Mouse (Mus musculus) olfactory bulb, adult 2 months (tissue): Measurements from ENCODE around the gene Nop2. TPM values are rescaled to one million over a fixed set of nuclear protein-coding genes. Genes with fewer than 3 reads are reported as not detected.
A peak's percentile ranks its signal among the peaks of the same experiment; 100 is the strongest.
"Not testable (repeated sequence)": the region's sequence is repeated elsewhere in the genome, so short reads cannot be mapped to it uniquely, and the experiment has no call there.

Experiments used
- H3K27ac ChIP-seq: fragments of 200-500 bp; 2 replicates; pipeline ENCODE4 v1.5.1; 2012; ENCODE audit warnings: low read depth, low read length; ENCODE audit not compliant: insufficient read depth
- H3K4me1 ChIP-seq: fragments of 200-500 bp; 2 replicates; pipeline ENCODE4 v1.6.1; 2012; ENCODE audit warnings: low read length; ENCODE audit not compliant: control insufficient read depth, insufficient read depth
- H3K4me3 ChIP-seq: fragments of 200-500 bp; 2 replicates; pipeline ENCODE4 v1.5.1; 2012; ENCODE audit warnings: mild to moderate bottlenecking, low read depth, low read length, moderate library complexity; ENCODE audit not compliant: insufficient read depth
- CTCF ChIP-seq: fragments of 200-500 bp; IDR thresholded peaks from 2 replicates; pipeline ENCODE4 v1.5.1; 2012; ENCODE audit warnings: low read depth, mild to moderate bottlenecking, low read length, moderate library complexity; ENCODE audit not compliant: insufficient read depth
- POLR2A ChIP-seq: fragments of 200-500 bp; IDR thresholded peaks from 2 replicates; pipeline ENCODE4 v1.6.1; 2012; ENCODE audit warnings: mild to moderate bottlenecking, low read depth, low read length, moderate library complexity; ENCODE audit not compliant: insufficient read depth
- WGBS: fragments of 180-500 bp; shearing (Covaris S2); methylation state at CpG from one replicate; pipeline ENCODE4 v1.1.7; 2018; 5-methylcytosine and 5-hydroxymethylcytosine counted together
- polyA plus RNA-seq: library from polyadenylated mRNA; stranded (reverse); fragments of >200 nt; gene quantifications from 2 replicates; pipeline ENCODE4 v1.2.4, GENCODE M21; 2012; ENCODE audit warnings: low replicate concordance; ENCODE audit not compliant: missing spikeins, insufficient read depth, insufficient read length

The Nop2 gene
- polyA plus RNA-seq, 1 experiment, result not detected

DNA sequence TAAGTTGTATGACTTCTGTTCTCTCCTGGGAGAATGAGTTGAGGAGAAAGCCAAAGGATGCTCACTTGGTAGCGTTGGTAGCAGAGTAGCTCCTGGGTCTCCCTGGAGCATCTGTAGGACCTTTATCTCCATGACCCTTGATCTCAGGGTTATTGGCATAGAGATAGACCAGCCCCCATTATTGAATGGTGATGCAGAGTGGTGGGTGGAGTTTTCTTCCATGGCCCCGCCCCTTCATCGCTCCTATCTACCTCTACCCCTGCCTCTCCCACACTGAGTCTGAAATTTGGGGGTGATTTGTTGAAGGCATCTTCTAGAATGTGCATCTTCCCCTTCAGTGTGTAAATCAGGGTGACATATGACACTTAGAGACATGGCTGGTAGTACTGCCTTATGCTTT is 24.8 kb downstream of the Nop2 start:
- WGBS, result 77% methylated on average over 3 of the region's 3 CpGs
- TF ChIP-seq POLR2A (no peak), CTCF (no peak)
- Histone ChIP-seq H3K27ac (no peak overlapping the region), H3K4me1 (peaks cover 32% of the 10 kb centered on the region), H3K4me3 (no peak overlapping the region)

DNA sequence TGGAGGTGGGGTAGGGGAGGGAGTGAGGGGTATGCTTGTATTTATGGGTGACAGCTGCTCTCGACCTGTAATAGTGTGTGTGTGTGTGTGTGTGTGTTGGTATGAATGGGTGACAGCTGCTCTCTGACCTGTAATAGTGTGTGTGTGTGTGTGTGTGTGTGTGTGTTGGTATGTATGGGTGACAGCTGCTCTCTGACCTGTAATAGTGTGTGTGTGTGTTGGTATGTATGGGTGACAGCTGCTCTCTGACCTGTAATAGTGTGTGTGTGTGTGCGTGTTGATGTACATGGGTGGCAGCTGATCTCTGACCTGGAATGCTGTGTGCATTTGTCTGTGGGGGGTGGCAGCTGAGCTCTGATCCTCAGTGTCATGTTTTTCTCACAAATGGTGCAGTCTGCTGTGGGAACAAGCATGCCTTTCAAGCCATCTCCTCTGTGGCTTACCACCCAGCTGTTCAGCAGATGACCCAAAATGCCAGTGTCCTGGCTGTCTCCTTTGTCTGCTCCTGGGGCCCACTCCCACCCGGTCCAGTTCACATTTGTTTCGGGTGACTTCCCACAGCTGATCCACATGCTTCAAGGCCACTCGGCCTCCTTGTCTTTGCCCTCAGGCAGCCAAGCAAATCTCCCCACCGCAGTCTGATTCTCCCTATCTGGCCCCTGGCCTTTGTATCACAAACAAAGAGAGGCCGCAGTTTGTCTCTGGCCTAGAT is 25.4 kb downstream of the Nop2 start:
- peak overlapping the region; percentile 38 for H3K27ac ChIP-seq
- TF ChIP-seq CTCF, result no peak
- TF ChIP-seq POLR2A, result no peak
- H3K4me1 ChIP-seq, result peaks cover 33% of the 10 kb centered on the region
- H3K4me3 ChIP-seq, result no peak overlapping the region
- WGBS, result 53% methylated on average over 7 of the region's 7 CpGs

DNA sequence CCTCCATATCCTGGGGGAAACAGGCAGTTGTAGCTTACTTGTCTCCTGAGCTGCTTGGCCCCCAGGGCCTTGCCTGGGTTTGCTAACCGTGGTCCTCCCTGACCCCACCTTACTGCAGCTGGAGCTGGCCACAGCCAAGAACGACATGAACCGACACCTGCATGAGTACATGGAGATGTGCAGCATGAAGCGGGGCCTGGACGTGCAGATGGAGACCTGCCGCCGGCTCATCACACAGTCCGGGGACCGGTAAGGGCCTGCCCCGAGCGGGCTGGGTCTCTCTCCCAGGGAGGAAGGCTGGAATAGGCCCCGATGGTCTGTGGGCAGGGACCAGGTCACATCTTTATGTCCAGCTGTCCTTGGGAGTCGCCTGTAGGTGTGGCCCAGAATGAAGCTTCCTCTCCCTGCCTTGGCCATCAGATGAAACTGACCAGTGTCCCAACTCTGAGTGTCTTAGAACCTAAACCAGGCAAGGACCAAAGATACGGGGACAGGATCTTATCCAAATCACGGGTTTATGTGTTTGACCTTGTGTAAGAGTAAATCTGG is 27.3 kb downstream of the Nop2 start:
- 80% methylated on average over 15 of the region's 15 CpGs for WGBS
- Histone ChIP-seq H3K4me1 (peaks cover 28% of the 10 kb centered on the region), H3K4me3 (no peak overlapping the region), H3K27ac (no peak overlapping the region)
- TF ChIP-seq CTCF, result no peak
- TF ChIP-seq POLR2A, result no peak

DNA sequence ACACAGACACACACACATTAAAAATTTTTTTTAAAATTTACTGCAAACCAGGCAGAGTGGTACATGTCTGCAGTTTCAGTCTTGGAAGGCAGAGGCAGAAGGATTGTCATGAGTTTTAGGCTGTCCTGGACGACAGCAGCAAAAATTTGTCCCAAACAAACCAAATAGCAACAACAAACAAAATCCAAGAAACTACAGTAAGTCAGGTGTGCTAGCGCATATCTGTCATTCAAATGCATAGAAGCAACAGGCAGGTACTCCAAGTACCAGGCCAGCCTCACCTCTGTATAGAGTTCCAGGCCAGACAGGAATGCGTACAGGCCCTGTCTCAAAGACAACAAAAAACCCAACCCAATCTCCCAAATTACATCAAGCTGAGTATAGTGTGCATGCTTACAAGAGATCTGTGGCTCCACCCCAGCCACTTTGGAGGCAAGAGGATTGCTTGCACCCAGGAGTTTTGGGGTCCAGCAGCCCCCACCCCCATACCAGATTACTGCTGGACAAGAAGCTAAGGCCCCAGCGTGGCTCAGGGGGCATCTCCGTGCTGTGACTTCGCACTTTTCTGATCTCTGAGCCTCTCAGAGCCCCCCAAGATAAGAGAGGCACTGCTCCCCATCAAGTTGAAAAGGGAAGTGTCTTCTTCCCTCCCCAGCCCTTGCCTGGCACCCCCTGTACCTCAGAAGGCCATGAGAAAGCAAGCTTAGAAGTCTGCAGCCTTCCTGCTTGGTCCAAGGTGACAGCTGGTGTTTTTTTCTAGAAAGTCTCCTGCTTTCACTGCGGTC is 28.3 kb downstream of the Nop2 start:
- 72% methylated on average over 7 of the region's 7 CpGs for WGBS
- no peak for TF ChIP-seq POLR2A
- TF ChIP-seq CTCF, result no peak
- H3K27ac ChIP-seq, result no peak overlapping the region
- H3K4me3 ChIP-seq, result no peak overlapping the region
- peaks cover 29% of the 10 kb centered on the region for H3K4me1 ChIP-seq

DNA sequence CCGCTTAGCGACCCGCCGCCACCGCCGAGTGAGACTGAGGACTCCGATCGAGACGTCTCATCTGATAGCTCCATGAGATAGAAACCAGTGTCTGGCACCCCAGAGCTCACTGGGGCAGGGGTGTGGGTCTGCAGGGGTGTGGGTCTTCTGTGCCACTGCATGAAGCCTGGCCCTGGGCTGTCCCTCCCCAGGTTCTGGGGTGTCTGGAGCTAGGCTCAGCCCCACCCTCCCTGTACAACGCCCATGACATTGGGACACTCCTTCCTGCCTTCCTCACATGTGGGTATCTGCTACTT is 28.8 kb downstream of the Nop2 start:
- H3K4me1 ChIP-seq, result peaks cover 29% of the 10 kb centered on the region
- no peak for TF ChIP-seq POLR2A
- TF ChIP-seq CTCF, result no peak
- no peak overlapping the region for H3K4me3 ChIP-seq
- H3K27ac ChIP-seq, result no peak overlapping the region
- 44% methylated on average over 10 of the region's 10 CpGs for WGBS

DNA sequence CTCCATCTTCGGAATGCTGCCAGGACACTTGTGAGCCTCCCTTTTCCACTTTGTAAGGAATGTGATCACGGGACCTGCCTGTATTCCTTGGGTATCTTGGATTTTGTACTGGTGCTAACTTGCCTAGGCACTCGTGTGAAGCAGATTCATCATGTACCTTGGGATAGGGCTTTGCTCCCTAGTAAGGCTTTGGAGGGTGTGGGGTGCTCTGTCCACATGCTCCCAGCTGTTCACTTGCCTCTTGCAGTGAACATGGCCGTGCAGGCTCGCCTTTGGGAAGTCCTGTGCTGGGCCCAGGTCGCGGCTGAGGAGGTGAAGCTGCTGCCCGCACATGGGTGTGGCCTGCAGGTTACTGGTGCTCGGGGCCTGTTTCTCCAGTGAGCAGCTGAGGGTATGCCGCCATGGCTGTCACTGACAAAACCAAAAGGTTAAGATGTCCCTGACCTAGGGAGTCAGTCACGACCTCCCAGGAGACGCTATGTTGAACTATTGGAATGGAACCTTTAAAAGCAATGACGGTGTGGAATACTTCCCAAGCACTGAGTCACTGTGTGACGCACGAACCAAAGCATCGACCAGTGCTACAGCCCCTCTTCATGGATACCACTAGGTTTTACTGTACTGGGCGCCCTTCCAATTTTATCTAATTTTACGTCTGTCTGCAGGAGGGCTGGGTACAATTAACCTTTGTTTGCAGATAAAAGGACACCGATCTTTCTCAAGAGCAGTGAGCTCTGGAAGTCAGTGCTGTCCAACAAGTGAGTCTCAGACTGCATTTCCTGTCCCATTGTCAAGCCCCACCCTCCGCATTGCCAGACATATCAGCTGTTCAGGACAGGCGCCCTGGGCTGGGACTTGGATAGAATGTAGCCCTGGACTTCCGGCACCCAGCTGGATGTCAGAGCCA is 29.4 kb downstream of the Nop2 start:
- Histone ChIP-seq H3K4me1 (peaks cover 30% of the 10 kb centered on the region), H3K4me3 (no peak overlapping the region), H3K27ac (no peak overlapping the region)
- 18% methylated on average over 22 of the region's 22 CpGs for WGBS
- TF ChIP-seq POLR2A (no peak), CTCF (no peak)

DNA sequence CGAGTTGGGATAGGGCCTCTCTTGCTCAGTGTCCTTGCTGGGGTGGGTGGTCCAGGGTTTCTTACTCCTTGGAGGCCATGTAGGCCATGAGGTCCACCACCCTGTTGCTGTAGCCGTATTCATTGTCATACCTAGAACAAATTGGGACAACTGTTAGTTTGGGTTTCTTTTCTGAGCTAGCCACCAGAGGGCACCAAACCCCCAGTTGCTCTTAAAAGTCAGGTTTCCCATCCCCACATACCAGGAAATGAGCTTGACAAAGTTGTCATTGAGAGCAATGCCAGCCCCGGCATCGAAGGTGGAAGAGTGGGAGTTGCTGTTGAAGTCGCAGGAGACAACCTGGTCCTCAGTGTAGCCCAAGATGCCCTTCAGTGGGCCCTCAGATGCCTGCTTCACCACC is 30.3 kb downstream of the Nop2 start:
- H3K4me1 ChIP-seq, result peaks cover 39% of the 10 kb centered on the region
- H3K4me3 ChIP-seq, result not testable (repeated sequence)
- 4% methylated on average over 4 of the region's 5 CpGs for WGBS

DNA sequence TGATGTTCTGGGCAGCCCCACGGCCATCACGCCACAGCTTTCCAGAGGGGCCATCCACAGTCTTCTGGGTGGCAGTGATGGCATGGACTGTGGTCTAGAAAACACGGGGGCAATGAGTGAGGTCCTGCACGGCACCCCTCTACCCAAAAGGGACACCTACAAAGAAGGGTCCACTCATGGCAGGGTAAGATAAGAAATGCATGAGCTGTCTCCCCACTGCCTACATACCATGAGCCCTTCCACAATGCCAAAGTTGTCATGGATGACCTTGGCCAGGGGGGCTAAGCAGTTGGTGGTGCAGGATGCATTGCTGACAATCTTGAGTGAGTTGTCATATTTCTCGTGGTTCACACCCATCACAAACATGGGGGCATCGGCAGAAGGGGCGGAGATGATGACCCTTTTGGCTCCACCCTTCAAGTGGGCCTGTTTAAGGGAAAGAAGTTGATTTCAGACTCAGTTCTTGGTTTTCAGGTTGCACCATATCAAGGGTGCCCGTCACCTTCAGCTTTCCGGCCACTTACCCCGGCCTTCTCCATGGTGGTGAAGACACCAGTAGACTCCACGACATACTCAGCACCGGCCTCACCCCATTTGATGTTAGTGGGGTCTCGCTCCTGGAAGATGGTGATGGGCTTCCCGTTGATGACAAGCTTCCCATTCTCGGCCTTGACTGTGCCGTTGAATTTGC is 31.1 kb downstream of the Nop2 start:
- H3K4me3 ChIP-seq, H3K27ac ChIP-seq: not testable (repeated sequence)
- WGBS, result 65% methylated on average over 11 of the region's 16 CpGs
- peaks cover 42% of the 10 kb centered on the region for H3K4me1 ChIP-seq

More for the DNA sequence above, 30.3 kb downstream of the Nop2 start:
- H3K27ac ChIP-seq, result not testable (repeated sequence)
